25 mouse cellular contexts compared by ENCODE assay signal in the genomic region with DNA sequence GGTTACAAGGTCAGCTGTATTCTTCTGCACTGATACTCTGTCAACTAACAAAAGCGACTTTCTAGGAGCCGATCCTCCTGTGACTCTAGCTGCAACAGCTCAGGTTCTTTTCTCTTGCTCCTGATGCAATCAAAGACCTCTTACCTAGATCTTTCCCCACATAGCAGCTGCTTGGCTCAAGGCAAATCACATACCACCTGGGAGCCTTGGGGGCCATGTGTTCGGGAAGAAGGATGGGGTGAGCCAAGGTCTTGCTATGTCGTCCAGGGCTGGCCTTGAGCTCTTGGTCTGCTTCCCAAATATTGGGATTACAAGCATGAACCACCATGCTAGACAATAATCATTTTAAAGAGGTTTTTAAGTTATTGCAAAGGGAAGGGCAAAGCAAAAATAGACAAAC. TPM values are rescaled to one million over a fixed set of nuclear protein-coding genes. Genes with fewer than 3 reads are reported as not detected.
A peak's percentile ranks its signal among the peaks of the same experiment; 100 is the strongest.
DNase-seq lines count a peak whose midpoint lies in the region; ATAC-seq and TF ChIP-seq lines count a peak whose summit lies in the region.
"Had no signal": no experiment of that assay in that cellular context is flagged by ENCODE, and none has a peak within 500 bp of the region (broad histone marks: within the 10 kb centered on the region; RNA-seq: fewer than 3 reads in every experiment).

No protein-coding gene starts in this region.

- H3K9me3 ChIP-seq in liver, embryonic 11.5 days (ENCODE audit: control insufficient read depth, low read length): no peaks in the 10 kb centered on the region
- H3K9me3 ChIP-seq: embryonic facial prominence, embryonic 10.5 days; embryonic facial prominence, embryonic 12.5 days; forebrain, embryonic 10.5 days; forebrain, embryonic 12.5 days; G1E had no signal

- 64% methylated on average over 4 of the region's 4 CpGs for WGBS in liver, adult 2 months
- 87% methylated on average over 4 of the region's 4 CpGs for WGBS in liver, embryonic 11.5 days

- H3K9ac ChIP-seq in liver, adult 2 months (ENCODE audit: low read depth, low read length): no peak overlapping the region
- no peak overlapping the region for H3K9ac ChIP-seq in liver, embryonic 11.5 days (ENCODE audit: low read depth, low read length)
- H3K9ac ChIP-seq: embryonic facial prominence, embryonic 12.5 days; forebrain, embryonic 12.5 days had no signal

- no peak for ATAC-seq in liver, embryonic 11.5 days (replicated peaks; ENCODE audit: low FRiP score)
- ATAC-seq: activated CD4-positive, CD25-positive, alpha-beta regulatory T cell, adult 4 months; CD4-positive, CD25-positive, alpha-beta regulatory T cell, adult 4 months; forebrain, embryonic 14.5 days; forebrain, embryonic 16.5 days; Patski had no signal

- no peaks in the 10 kb centered on the region for H3K79me2 ChIP-seq in liver, adult 2 months (ENCODE audit: control insufficient read depth, insufficient read depth, low read length)

- peak; percentile 55 for DNase-seq in adrenal gland, postnatal 10 days
- no peak for DNase-seq in adrenal gland, adult 8-10 months
- DNase-seq in adrenal gland, postnatal 25 days: peak; percentile 11
- DNase-seq in adrenal gland, adult (ENCODE audit: inconsistent age in 2 of 2, low spot score in 1 of 2): no peak
- peak; percentile 13 for DNase-seq in liver, adult 2 months (ENCODE audit: extremely low read depth, low read depth, low spot score)
- no peak for DNase-seq in liver, embryonic 11.5 days (ENCODE audit: low spot score)
- DNase-seq in thymus, adult 18-20 months: no peak
- DNase-seq: B cell, adult 2 months; cerebellum, adult 11-12 months; cerebellum, adult 2 months; cerebellum, adult 9-10 months; cerebellum, postnatal 25 days had no signal

- no peak overlapping the region for H3K27ac ChIP-seq in liver, adult 2 months (replicated peaks; ENCODE audit: insufficient read depth, low read depth, low read length)
- no peak overlapping the region for H3K27ac ChIP-seq in liver, embryonic 11.5 days (ENCODE audit: low read depth, low read length)
- H3K27ac ChIP-seq: embryonic facial prominence, embryonic 10.5 days; embryonic facial prominence, embryonic 12.5 days; forebrain, embryonic 10.5 days; forebrain, embryonic 12.5 days had no signal

- H3K4me2 ChIP-seq in liver, embryonic 11.5 days: no peak overlapping the region
- H3K4me2 ChIP-seq: embryonic facial prominence, embryonic 12.5 days; forebrain, embryonic 12.5 days had no signal

- no peaks in the 10 kb centered on the region for H3K36me3 ChIP-seq in liver, adult 2 months (ENCODE audit: control insufficient read depth, insufficient read depth, low read length)
- H3K36me3 ChIP-seq in liver, embryonic 11.5 days (ENCODE audit: control insufficient read depth, insufficient read depth, low read length): no peaks in the 10 kb centered on the region
- H3K36me3 ChIP-seq: embryonic facial prominence, embryonic 10.5 days; embryonic facial prominence, embryonic 12.5 days; forebrain, embryonic 10.5 days; forebrain, embryonic 12.5 days; G1E had no signal

- no peak for TF ChIP-seq CTCF in liver, adult 2 months (IDR thresholded peaks at IDR 0.05; ENCODE audit: low read depth, low read length)

- TF ChIP-seq POLR2A in liver, adult 2 months (IDR thresholded peaks at IDR 0.05; ENCODE audit: extremely low read depth, insufficient read depth, low read length): no peak

- no peaks in the 10 kb centered on the region for H3K4me1 ChIP-seq in liver, adult 2 months (ENCODE audit: control insufficient read depth, insufficient read depth, low read length)
- H3K4me1 ChIP-seq in liver, embryonic 11.5 days (replicated peaks; ENCODE audit: control insufficient read depth, insufficient read depth, low read length): no peaks in the 10 kb centered on the region
- H3K4me1 ChIP-seq: embryonic facial prominence, embryonic 12.5 days; forebrain, embryonic 10.5 days; forebrain, embryonic 12.5 days had no signal

- no peaks in the 10 kb centered on the region for H3K27me3 ChIP-seq in liver, adult 2 months (ENCODE audit: control insufficient read depth, insufficient read depth, low read length)
- H3K27me3 ChIP-seq in liver, embryonic 11.5 days (replicated peaks; ENCODE audit: control insufficient read depth, insufficient read depth, low read length): no peaks in the 10 kb centered on the region
- H3K27me3 ChIP-seq: CH12.LX; embryonic facial prominence, embryonic 12.5 days; forebrain, embryonic 12.5 days had no signal

- no peak overlapping the region for H3K4me3 ChIP-seq in liver, adult 2 months (ENCODE audit: insufficient read depth, low read depth, low read length)
- H3K4me3 ChIP-seq in liver, embryonic 11.5 days (ENCODE audit: low read depth, low read length): no peak overlapping the region
- H3K4me3 ChIP-seq: embryonic facial prominence, embryonic 10.5 days; embryonic facial prominence, embryonic 12.5 days; forebrain, embryonic 10.5 days; forebrain, embryonic 12.5 days had no signal

RNA-seq across cellular contexts. Expression of a gene that starts 11.0 kb away (rescaled TPM):
- 10 to 100 TPM; 25.2 to 30.4 TPM for total RNA-seq in adrenal gland, postnatal 10 days (2021)
- 10 to 100 TPM; 21.3 to 32.2 (median 26.2) TPM for total RNA-seq in adrenal gland, adult 8-10 months (2022)
- total RNA-seq in adrenal gland, postnatal 25 days (2021): 25.9 and 27.8 TPM in 2 replicates
- total RNA-seq in liver, adult 2 months (2014; rRNA removed): 15.3 and 21.1 TPM in 2 replicates
- 3.1 and 4.2 TPM in 2 replicates for polyA plus RNA-seq in liver, adult 2 months (2012; rRNA removed)
- polyA plus RNA-seq in liver, embryonic 11.5 days (2014; fragmentation: Nextera tagmentation; extraction: Ambion mirVana): 2.7 and 3.1 TPM in 2 replicates

RNA-seq across cellular contexts. Expression of a gene that starts 39.2 kb away (rescaled TPM):
- total RNA-seq in adrenal gland, postnatal 10 days (2021): not detected
- total RNA-seq in adrenal gland, adult 8-10 months (2022): not detected
- not detected in 2 replicates for total RNA-seq in adrenal gland, postnatal 25 days (2021)
- 0.09 and 0.13 TPM in 2 replicates for total RNA-seq in liver, adult 2 months (2014; rRNA removed)
- polyA plus RNA-seq in liver, adult 2 months (2012; rRNA removed): 0.13 TPM in 1 of 2 replicates, not detected in the other
- not detected in 2 replicates for polyA plus RNA-seq in liver, embryonic 11.5 days (2014; fragmentation: Nextera tagmentation; extraction: Ambion mirVana)
- total RNA-seq: CH12.LX, G1E had no signal
- polyA plus RNA-seq: activated CD4-positive, CD25-positive, alpha-beta regulatory T cell, adult 4 months; CD4-positive, CD25-positive, alpha-beta regulatory T cell, adult 4 months; cerebellum, adult 2 months; cortical plate, adult 2 months; embryonic facial prominence, embryonic 12.5 days; embryonic facial prominence, embryonic 14.5 days; forebrain, embryonic 10.5 days; forebrain, embryonic 12.5 days; forebrain, embryonic 16.5 days; G1E; Patski had no signal

Comparison
In these comparisons a context has a peak if more than half of its experiments do, and no peak if none do; other contexts are left out.
1. DNase-seq: peak in adrenal gland, postnatal 10 days (single experiment), adrenal gland, postnatal 25 days (single experiment) and liver, adult 2 months (single experiment); none in adrenal gland, adult 8-10 months (single experiment), adrenal gland, adult (0 of 2), liver, embryonic 11.5 days (single experiment) and thymus, adult 18-20 months (0 of 2).